Mouse (Mus musculus): Measurements from ENCODE around the gene Acta1. TPM values are rescaled to one million over a fixed set of nuclear protein-coding genes. Genes with fewer than 3 reads are reported as not detected.
A peak's percentile ranks its signal among the peaks of the same experiment; 100 is the strongest.

The Acta1 gene
- 32.0 and 44.7 TPM in 2 replicates for polyA plus RNA-seq (2015; fragmentation: Nextera tagmentation; extraction: Ambion mirVana)

GRCm38 (mm10) chr8:123894502-123895097 is at the start of gene Acta1:
Acta1 (minus strand) TSS chr8:123894751.
- Histone ChIP-seq H3K36me3 (peaks cover 11% of the 10 kb centered on the region), H3K9me3 (no peaks in the 10 kb centered on the region), H3K4me2 (no peak within 1 kb of the TSS), H3K4me3 (no peak within 1 kb of the TSS), H3K27ac (no peak within 1 kb of the TSS), H3K27me3 (peaks cover 74% of the 10 kb centered on the region), H3K9ac (no peak within 1 kb of the TSS), H3K4me1 (peaks cover 20% of the 10 kb centered on the region)
- whole genome bisulfite sequencing = 19% methylated on average over 15 of the region's 15 CpGs
- no peak for ATAC-seq (ENCODE audit: insufficient number of reproducible peaks, insufficient read depth, low FRiP score, low TSS enrichment, low read depth)

GRCm38 (mm10) chr8:123929026-123929425 is 34.5 kb upstream of the Acta1 start:
- Histone ChIP-seq H3K9me3 (no peaks in the 10 kb centered on the region), H3K4me2 (no peak overlapping the region), H3K27ac (no peak overlapping the region), H3K9ac (no peak overlapping the region), H3K4me1 (no peaks in the 10 kb centered on the region), H3K4me3 (no peak overlapping the region), H3K36me3 (peaks cover 77% of the 10 kb centered on the region), H3K27me3 (no peaks in the 10 kb centered on the region)
- no peak for ATAC-seq (ENCODE audit: insufficient number of reproducible peaks, insufficient read depth, low FRiP score, low TSS enrichment, low read depth)
- WGBS = 90% methylated on average over 7 of the region's 7 CpGs

GRCm38 (mm10) chr8:123925671-123926070 is 31.1 kb upstream of the Acta1 start:
- no peak for ATAC-seq (ENCODE audit: insufficient number of reproducible peaks, insufficient read depth, low FRiP score, low TSS enrichment, low read depth)
- Histone ChIP-seq H3K4me2 (no peak overlapping the region), H3K27ac (no peak overlapping the region), H3K4me1 (no peaks in the 10 kb centered on the region), H3K36me3 (peaks cover 86% of the 10 kb centered on the region), H3K27me3 (no peaks in the 10 kb centered on the region), H3K9ac (no peak overlapping the region), H3K4me3 (no peak overlapping the region), H3K9me3 (no peaks in the 10 kb centered on the region)
- WGBS = 88% methylated on average over 3 of the region's 3 CpGs

- WGBS = 11% methylated on average over 2 of the region's 2 CpGs
- H3K36me3 ChIP-seq = peaks cover 86% of the 10 kb centered on the region
- no peak overlapping the region for H3K9ac ChIP-seq
- no peaks in the 10 kb centered on the region for H3K9me3 ChIP-seq
- no peaks in the 10 kb centered on the region for H3K4me1 ChIP-seq
- no peak overlapping the region for H3K27ac ChIP-seq
- ATAC-seq (ENCODE audit: insufficient number of reproducible peaks, insufficient read depth, low FRiP score, low TSS enrichment, low read depth) = peak; percentile 37; the same call in 1 of the 2 replicates
- no peaks in the 10 kb centered on the region for H3K27me3 ChIP-seq
- H3K4me3 ChIP-seq = no peak overlapping the region
- H3K4me2 ChIP-seq = no peak overlapping the region
Measured at GRCm38 (mm10) chr8:123924719-123925118, 30.2 kb upstream of the Acta1 start.

- H3K27me3 ChIP-seq = no peaks in the 10 kb centered on the region
- no peak overlapping the region for H3K9ac ChIP-seq
- no peak overlapping the region for H3K4me2 ChIP-seq
- H3K27ac ChIP-seq = no peak overlapping the region
- ATAC-seq (ENCODE audit: insufficient number of reproducible peaks, insufficient read depth, low FRiP score, low TSS enrichment, low read depth) = no peak
- 97% methylated on average over 3 of the region's 3 CpGs for WGBS
- H3K9me3 ChIP-seq = no peaks in the 10 kb centered on the region
- peaks cover 90% of the 10 kb centered on the region for H3K36me3 ChIP-seq
- H3K4me3 ChIP-seq = no peak overlapping the region
- no peaks in the 10 kb centered on the region for H3K4me1 ChIP-seq
Measured at GRCm38 (mm10) chr8:123914635-123915034, 20.1 kb upstream of the Acta1 start.

GRCm38 (mm10) chr8:123912265-123912664 is 17.7 kb upstream of the Acta1 start:
- Histone ChIP-seq H3K9ac (no peak overlapping the region), H3K4me2 (no peak overlapping the region), H3K9me3 (no peaks in the 10 kb centered on the region), H3K36me3 (peaks cover 92% of the 10 kb centered on the region), H3K4me1 (no peaks in the 10 kb centered on the region), H3K4me3 (no peak overlapping the region), H3K27me3 (no peaks in the 10 kb centered on the region), H3K27ac (no peak overlapping the region)
- 61% methylated on average over 4 of the region's 4 CpGs for WGBS
- no peak for ATAC-seq (ENCODE audit: insufficient number of reproducible peaks, insufficient read depth, low FRiP score, low TSS enrichment, low read depth)

GRCm38 (mm10) chr8:123907604-123908003 is 13.1 kb upstream of the Acta1 start:
- no peak for ATAC-seq (ENCODE audit: insufficient number of reproducible peaks, insufficient read depth, low FRiP score, low TSS enrichment, low read depth)
- WGBS = 97% methylated on average over 6 of the region's 6 CpGs
- no peaks in the 10 kb centered on the region for H3K9me3 ChIP-seq
- no peak overlapping the region for H3K4me2 ChIP-seq
- H3K36me3 ChIP-seq = peaks cover 92% of the 10 kb centered on the region
- H3K4me1 ChIP-seq = no peaks in the 10 kb centered on the region
- no peaks in the 10 kb centered on the region for H3K27me3 ChIP-seq
- H3K9ac ChIP-seq = no peak overlapping the region
- H3K4me3 ChIP-seq = no peak overlapping the region
- no peak overlapping the region for H3K27ac ChIP-seq

GRCm38 (mm10) chr8:123902653-123903052 is 8.1 kb upstream of the Acta1 start:
- Histone ChIP-seq H3K4me2 (no peak overlapping the region), H3K9me3 (no peaks in the 10 kb centered on the region), H3K4me3 (no peak overlapping the region), H3K4me1 (no peaks in the 10 kb centered on the region), H3K9ac (no peak overlapping the region), H3K27ac (no peak overlapping the region), H3K27me3 (no peaks in the 10 kb centered on the region), H3K36me3 (peaks cover 84% of the 10 kb centered on the region)
- WGBS = 84% methylated on average over 7 of the region's 7 CpGs
- no peak for ATAC-seq (ENCODE audit: insufficient number of reproducible peaks, insufficient read depth, low FRiP score, low TSS enrichment, low read depth)

GRCm38 (mm10) chr8:123899366-123899765 is 4.8 kb upstream of the Acta1 start:
- no peak overlapping the region for H3K4me2 ChIP-seq
- peaks cover 56% of the 10 kb centered on the region for H3K36me3 ChIP-seq
- H3K27me3 ChIP-seq = peaks cover 26% of the 10 kb centered on the region
- WGBS = 90% methylated on average over 7 of the region's 7 CpGs
- no peak for ATAC-seq (ENCODE audit: insufficient number of reproducible peaks, insufficient read depth, low FRiP score, low TSS enrichment, low read depth)
- H3K27ac ChIP-seq = no peak overlapping the region
- no peak overlapping the region for H3K9ac ChIP-seq
- no peak overlapping the region for H3K4me3 ChIP-seq
- no peaks in the 10 kb centered on the region for H3K9me3 ChIP-seq
- H3K4me1 ChIP-seq = no peaks in the 10 kb centered on the region

GRCm38 (mm10) chr8:123898576-123898975 is 4.0 kb upstream of the Acta1 start:
- Histone ChIP-seq H3K9me3 (no peaks in the 10 kb centered on the region), H3K27ac (no peak overlapping the region), H3K36me3 (peaks cover 48% of the 10 kb centered on the region), H3K9ac (no peak overlapping the region), H3K4me2 (no peak overlapping the region), H3K4me1 (no peaks in the 10 kb centered on the region), H3K4me3 (no peak overlapping the region), H3K27me3 (peaks cover 34% of the 10 kb centered on the region)
- 82% methylated on average over 5 of the region's 5 CpGs for WGBS
- no peak for ATAC-seq (ENCODE audit: insufficient number of reproducible peaks, insufficient read depth, low FRiP score, low TSS enrichment, low read depth)

GRCm38 (mm10) chr8:123896774-123897173 is 2.2 kb upstream of the Acta1 start:
- no peak for ATAC-seq (ENCODE audit: insufficient number of reproducible peaks, insufficient read depth, low FRiP score, low TSS enrichment, low read depth)
- Histone ChIP-seq H3K9me3 (no peaks in the 10 kb centered on the region), H3K4me2 (no peak overlapping the region), H3K4me3 (no peak overlapping the region), H3K36me3 (peaks cover 30% of the 10 kb centered on the region), H3K4me1 (peaks cover 13% of the 10 kb centered on the region), H3K9ac (no peak overlapping the region), H3K27ac (no peak overlapping the region), H3K27me3 (peaks cover 52% of the 10 kb centered on the region)
- WGBS = 59% methylated on average over 10 of the region's 10 CpGs

- no peak overlapping the region for H3K9ac ChIP-seq
- H3K27me3 ChIP-seq = peaks cover 56% of the 10 kb centered on the region
- WGBS = 57% methylated on average over 14 of the region's 14 CpGs
- H3K27ac ChIP-seq = no peak overlapping the region
- no peak overlapping the region for H3K4me2 ChIP-seq
- H3K4me3 ChIP-seq = no peak overlapping the region
- H3K36me3 ChIP-seq = peaks cover 26% of the 10 kb centered on the region
- H3K9me3 ChIP-seq = no peaks in the 10 kb centered on the region
- H3K4me1 ChIP-seq = peaks cover 17% of the 10 kb centered on the region
- ATAC-seq (ENCODE audit: insufficient number of reproducible peaks, insufficient read depth, low FRiP score, low TSS enrichment, low read depth) = no peak
Measured at GRCm38 (mm10) chr8:123896366-123896761, 1.8 kb upstream of the Acta1 start.
